Mouse (Mus musculus): ENCODE results near the gene Lrrc8d.

Lrrc8d gene

DNA sequence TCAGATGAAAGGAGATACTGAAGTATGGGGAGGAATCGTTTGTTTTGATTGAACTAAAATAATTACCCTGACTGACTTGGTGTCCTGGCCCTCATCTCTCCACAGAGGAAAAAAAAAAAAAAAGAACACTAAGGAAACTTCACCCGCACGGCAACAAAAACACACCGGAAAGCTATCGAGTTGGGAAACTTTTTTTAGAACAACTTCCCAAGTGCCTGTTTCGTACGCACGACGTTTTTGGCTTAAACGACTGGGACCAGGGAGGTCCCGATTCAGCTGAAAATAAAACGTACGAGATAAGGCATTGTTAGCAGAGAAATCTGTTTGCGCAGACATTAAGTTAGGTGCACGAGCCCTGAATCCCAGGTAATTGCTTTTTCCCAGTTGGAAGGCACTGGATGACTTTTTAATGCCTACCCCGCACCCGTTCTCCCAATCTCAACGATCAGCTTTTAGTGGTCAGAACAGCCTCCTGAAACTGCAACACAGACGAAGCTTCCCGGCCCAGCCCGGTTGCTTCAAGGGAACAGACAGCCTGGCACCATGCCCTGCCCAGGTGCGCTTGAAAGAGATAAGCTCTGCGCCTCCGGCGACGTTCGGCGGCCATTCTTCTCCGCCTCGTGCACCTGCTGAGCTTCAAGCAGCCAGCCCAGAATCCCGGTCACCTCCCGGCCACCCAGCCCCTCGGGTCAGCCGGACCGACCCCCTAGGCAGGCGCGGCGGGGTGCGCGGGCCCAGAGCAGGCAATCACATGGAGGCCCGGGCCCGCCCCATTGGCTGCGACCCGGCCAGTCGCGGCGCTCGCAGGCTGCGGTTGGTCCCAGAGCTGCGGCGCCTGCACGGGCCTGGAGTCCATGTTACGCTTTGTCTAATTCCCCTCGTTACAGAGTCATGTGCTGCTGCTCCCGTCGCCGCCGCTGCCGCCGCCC, at the start of gene Lrrc8d:
Lrrc8d (plus strand) TSS at position 829 of the 929 bp plus-strand sequence.
- DNase-seq, result peak; percentile 91 to 93

DNA sequence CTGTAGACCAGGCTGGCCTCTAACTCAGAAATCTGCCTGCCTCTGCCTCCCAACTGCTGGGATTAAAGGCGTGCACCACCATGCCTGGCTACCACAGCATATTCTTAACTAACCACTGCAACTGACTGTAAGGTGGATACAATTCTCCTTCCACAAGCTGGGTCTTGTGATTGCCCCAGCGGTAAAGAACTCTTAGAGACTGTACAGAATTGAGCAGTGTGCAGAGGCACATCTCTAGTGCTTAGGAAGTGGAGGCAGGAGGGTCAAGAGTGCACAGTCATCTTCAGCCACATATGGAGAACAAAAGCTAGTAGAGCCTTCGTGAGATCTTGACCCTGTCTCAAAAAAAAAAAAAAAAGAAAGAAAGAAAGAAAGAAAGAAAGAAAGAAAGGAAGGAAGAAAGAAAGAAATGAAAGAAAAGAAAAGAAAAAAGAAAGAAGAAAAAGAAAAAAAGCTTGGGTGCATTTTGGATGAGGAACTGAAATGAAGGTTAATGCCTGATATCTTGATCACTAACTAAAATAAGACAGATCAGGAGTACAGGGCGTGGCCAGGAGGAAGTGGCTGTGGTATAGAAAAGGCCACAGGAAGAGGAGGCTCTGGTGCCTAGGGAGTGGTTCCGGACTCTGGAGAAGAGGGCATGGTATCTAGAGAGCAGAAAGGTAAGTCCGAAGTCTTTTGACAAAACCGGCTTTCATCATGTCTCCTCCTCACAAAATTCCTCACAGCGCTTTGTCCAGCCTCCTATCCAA, 48.9 kb upstream of the Lrrc8d start:
- no peak for DNase-seq

DNA sequence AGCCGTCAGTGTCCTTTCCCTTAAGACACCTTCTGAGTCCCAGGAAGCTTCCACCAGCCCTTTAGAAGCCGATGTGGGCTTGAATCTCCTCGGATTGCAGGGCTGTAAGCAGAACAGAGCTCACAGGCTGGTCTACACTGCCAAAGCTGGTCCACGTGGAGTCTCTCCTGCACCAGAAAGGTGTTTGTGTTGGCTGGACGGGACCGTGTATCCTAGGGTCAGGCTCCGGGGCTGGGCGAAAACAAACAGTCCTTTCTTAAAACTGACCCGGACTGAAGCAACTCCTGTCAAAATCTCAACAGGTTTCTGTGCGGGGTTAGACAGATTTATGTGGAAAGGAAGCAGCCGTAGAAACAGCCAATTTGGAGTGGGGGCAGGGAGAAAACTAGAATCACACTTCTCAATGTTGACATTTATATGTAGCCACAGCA, 48.2 kb upstream of the Lrrc8d start:
- no peak for DNase-seq

DNA sequence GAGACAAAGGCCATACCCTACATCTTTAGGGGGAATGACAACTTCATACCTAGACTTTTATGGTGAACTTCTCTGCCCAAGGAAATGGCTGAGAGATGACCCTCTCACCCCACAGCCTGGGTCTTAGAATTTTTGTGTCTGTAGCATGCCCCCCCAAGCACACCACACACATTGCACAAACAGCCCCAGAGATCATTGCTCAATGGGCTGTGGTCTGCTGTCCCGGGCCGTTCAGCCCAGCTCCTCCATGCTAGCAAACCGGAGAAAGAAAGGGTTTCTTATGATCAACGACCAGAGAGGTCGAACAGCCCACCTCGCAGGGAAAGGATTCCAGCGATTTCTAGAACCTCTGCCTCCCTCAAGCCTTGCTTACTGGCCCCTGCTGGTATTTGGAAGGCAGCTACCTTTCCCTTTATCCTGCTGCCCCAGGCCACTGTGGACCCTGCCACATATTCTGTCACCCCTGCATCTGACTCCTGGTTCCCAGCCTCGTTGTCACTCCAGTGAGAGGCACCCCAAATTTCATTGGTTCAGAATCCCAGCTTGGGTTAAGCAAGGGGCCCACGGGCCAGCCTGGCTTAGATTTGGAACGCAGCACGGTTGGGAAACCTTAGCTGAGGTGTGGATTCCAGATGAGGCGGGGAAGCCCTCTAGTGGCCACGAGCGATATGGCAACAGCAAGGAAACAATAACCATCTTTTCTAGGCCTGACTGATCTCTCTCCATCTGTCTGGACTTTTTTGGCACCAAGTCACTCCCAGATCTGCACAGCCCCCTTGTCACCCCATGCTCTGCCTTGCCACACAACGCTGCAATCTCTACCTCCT, 45.3 kb upstream of the Lrrc8d start:
- peak; percentile 89 to 91 for DNase-seq

DNA sequence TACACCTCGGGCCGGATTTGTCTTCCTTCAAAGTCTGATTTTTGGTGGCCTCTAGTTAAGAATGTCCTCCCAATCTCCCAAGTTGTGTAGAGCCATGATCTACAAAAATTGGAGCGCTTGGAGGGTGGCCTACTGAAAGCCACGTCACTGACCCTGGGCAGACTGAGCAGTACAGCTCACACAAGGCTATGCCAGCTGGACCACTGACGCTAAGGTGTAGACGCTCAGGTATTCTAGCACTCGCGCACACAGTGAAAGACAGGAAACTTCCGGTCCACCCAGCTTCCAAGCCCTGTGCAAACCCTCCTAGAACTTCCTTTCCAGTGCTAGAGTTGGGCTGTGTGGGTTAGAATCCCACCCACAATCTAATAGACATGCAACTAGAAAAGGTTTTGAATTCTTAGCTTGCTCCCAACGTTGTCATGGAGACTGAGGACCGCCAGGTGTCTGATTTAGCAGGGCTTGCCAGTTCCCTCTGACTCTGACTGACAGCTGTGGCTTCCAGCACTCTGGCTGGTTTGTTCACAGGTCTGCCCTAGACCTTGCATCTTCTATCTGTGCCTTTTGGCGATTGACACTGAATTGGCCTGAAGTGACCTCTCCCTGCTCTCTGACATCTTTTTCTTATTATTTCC, 44.6 kb upstream of the Lrrc8d start:
- DNase-seq, result no peak

DNA sequence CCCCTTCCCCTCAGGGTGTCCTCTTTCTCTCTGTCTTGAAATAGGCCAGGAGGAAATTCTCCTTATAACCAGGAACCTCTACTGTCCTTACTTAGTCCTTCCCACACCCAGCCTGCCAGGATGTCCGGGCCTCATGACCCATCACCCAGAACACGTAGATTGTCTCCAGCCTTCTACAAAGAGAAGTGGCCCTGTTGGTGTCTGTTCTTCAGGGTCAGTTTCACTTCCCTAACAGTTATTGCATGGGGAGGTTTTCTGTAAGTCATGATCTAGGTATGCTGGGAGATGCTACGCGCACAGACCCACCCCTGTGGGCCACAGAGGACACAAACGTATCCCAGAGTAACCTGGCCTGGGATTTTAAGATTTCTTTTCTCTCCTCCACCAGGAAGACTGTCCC, 37.9 kb upstream of the Lrrc8d start:
- no peak for DNase-seq

DNA sequence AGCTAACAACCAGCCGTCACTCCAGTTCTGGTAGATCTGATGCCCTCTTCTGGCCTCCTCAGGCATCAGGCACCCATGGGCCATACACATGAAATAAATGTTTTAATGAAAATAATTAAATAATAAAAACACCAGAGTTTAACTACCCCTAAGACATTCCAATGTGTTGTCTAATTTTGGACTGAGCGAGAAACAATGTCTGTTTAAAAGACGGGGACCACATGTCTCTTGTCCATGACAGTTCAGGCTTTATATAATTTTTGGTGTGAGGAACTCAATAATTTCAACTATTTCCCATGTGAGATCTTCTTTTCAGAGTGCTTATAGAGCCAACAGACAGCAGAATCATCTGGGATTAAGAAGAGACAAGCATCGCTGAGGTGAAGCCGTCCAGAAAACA, 32.8 kb upstream of the Lrrc8d start:
- no peak for DNase-seq

DNA sequence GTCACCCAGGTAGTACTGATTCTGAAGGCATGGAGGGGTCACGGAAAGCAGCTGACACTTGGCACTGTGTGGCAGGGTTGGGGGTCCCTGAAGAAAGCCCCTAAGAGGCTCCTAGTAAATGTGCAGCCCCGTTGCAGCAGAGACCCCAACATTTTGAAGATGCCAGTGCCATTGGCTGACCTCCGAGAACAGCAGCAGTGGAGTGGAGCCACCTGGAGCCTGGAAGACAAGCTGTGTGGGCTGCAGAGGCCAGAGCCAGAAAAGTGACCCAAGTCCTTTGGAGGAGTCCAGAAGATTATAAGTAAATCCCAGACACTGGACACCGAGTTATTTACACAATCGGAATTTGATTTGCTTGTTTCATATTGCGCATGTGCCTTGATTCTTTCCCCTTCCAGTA, 32.4 kb upstream of the Lrrc8d start:
- DNase-seq, result no peak

DNA sequence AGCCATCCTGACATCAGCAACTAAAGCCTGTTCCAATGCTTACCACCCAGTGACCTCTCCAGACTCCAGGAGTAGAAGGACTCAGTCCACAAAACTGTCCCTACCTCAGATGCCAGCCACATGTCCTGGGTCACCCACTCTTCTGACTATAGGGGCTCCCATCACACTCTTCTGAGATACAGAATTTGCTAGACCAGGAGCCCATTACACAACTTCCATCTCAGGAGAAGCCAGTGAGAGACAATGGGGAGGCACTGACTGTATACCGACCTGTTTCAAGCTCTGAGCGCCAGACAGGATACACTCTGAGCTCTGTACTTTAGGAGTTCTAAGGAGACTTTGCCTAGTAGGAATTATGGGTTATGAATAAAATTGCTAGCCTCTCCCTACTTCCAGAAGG, 30.7 kb upstream of the Lrrc8d start:
- DNase-seq, result no peak

DNA sequence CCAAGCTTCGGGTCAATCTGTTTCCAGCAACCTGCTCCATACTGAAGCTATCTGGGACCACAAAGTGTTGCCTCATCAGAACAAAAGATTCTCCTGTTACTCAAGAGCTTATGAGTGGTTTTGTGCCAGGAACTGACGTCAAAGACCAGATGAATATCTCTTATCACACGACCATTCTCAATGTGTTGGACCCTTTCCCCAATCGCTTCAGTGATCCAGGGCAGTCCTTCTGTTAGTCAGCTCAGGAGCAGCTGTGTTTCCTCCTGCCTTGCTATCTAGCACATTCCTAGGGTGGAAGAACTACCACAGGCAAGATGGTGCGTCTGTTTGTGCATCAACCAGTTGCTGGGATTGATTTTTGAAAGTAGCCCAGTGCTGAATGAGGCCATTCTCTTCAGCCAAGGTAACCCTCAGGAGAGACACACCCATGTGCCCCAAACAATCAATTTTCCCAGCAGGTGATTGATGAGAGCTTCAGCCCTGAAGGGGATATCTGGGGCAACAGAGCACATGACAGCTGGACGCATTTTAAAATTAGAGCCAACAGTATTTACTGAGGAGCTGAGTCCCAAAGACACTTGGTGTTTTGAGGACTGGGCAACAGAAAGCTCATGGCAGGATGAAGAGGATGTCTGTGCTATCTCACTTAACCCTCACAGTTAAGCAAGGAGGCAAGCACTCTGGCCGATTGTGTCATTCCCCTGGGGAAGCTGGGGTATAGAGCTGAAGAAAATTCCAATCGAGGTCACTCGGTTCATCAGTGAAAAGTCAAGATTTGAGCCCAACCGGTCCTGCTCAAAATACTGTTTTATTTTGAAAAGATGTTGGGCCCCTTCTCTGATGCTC, 30.0 kb upstream of the Lrrc8d start:
- no peak for DNase-seq

DNA sequence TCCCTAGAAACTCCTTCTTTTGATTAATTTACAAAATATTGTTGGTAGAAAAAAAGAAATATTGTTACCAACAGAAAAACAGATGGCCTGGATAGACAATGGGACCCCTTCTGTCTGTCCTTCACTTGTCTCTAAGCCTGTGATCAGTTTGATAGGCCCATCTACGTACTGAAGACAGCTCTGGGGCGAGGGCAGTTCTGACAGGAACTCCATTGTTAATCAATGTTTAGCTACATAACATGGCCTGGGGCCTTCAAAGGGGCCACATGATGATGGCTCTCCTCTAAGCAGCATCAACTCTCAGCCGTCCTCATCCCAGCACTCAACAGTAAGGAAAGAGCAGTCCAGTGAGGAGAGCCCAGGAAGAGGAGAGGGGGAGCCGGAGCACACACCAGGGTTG, 27.4 kb upstream of the Lrrc8d start:
- DNase-seq, result no peak

DNA sequence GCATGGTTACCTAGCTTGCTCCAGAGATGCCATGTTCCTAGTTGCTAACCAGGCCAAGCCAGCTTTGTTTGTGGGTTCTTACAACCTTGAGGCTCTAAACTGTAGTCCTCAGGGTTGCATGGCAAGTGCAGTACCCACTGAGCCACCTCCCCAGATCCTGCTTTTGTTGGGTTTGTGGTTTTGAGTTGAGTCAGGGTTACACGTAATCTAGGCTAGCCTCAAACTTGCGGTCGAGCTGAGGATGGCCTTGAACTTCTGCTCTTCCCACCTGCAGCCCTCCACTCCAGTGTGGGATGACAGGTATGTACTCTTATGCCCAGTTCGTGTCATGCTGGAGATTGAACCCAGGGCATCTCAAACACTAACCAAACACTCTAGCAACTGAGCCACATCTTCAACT, 24.3 kb upstream of the Lrrc8d start:
- DNase-seq, result no peak

DNA sequence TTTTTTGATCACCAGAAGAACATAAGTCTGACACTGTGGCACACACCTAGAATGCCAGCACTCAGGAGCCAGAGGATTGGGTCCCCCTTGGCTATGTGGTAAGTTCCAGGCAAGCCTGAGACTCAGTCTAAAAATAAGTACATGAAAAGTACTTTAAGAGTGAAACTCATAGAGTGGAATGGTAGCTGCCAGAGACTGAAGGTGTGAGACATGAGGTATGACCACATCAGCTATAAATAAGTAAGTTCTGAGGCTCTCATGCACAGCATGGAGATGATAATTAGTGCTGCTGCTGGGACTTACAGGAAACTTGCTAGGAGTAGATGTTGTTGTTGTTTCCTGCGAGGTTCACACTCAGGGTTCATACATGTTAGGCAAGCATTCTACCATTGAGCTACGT, 22.7 kb upstream of the Lrrc8d start:
- no peak for DNase-seq

DNA sequence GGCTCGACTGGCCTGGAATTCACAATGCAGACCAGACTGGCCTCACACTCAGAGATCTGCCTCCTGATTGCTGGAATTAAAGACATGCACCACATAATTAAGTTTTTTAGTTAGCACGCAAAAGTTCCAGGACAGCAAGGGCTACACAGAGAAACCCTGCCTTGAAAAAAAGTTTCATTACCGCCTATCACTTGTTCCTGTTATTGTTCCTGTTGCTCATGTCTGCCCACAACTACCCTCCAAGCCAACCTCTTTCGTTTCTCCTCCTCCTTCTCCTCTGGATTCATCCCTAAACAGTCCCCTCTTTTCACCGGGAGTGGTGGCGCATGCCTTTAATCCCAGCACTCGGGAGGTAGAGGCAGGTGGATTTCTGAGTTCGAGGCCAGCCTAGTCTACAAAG, 21.5 kb upstream of the Lrrc8d start:
- no peak for DNase-seq

DNA sequence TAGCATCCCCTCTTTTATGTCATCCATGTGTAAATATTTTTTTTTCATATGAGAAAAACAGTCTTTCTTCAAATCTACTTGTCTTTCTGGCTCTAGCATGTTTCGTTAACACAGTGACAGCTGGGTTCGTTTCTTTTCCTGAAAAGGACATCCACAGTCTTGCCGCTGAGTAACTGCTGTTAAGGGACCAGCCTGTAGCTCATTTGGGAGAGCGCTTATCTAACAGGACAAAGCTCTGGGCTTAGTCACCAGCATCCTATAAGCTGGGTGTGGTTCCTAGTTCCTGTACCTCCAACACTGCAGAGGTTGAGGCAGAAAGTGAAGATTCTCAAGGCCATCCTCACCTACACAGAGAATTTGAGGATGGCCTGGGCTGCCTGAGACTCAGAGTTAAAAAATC, 20.5 kb upstream of the Lrrc8d start:
- no peak for DNase-seq

DNA sequence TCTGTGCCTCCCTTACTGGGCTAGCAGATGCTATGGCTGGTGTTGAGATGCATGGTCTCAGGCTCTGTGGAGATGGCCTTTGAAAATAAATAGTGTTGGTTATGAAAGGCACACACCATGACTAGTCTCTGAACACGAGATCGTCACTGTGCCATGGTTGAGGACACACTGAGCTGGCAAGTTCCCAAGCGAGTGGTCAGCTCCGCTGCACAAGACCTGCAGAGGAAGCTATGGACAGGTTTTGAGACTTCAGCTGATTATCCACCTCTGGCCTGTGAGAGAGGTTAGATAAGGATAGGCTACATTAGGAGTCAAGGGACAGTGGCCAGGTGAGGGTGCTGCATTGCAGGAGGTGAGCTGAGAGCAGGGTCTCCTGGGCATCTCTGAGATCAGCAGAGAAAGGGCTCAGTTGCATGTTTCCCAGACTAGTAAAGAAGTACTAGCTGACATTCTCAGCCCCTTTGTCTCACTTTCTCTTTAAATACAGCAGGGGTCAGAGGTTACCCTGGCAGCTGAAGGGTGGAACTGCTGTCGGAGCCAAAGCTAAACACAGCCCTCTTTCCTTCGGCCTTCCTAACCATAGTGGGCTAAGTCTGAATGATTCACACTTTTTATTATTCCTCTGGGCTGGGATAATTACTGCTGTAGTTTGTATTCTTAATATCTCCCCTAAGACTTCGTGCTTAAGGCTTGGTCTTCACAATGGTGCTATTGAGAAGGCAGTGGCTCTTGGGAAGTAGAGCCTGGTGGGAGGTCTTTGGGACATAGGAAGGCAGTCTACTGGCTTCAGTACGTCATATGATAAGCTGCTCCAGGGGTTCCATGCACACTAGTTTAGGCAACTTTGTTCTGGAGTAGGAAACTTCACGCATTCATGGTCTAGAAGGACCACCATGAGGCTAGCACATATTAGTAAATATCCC, 19.6 kb upstream of the Lrrc8d start:
- DNase-seq, result no peak

DNA sequence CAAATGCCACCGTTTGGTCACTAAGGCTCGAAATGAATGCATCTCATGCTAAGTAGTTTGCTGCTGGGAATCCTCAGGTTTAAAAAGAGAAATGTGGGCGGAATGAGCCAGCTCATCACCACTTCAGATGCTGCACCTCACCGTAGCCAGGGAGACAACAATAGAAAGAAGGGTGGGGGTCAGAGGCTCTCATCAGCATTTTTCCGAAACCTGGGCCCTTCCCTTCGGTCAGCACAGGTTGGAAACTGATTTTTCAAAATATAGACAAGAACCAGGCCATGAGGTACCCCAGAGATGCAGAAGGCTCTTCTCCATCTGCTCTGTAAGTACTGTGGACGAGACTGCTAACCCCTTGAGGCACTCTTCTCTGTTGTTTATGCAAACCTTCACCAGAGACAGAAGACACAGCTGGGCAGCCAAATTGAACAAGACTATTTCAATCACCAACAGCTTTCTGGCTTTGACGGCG, 17.6 kb upstream of the Lrrc8d start:
- no peak for DNase-seq

DNA sequence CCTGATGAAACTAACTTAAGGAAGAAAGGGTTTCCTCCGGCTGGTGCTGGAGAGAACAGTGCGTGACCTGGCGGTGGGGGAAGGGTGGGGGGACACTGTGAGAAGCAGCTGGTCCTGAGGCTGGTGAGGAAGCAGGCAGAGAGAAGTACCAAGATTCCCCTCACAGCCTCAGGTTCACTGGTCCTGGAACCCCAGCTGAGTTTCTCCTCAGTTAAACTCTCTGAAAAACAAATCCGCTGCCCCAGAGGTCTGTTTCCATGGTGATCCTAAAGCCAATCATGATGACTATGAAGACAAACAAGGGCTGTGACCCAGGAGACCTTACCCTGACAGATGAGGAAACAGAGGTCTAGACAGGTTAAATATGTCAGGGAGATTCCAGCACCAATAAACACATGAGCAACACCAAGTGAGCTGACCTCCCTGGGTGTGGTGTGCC, 15.8 kb upstream of the Lrrc8d start:
- DNase-seq, result no peak

DNA sequence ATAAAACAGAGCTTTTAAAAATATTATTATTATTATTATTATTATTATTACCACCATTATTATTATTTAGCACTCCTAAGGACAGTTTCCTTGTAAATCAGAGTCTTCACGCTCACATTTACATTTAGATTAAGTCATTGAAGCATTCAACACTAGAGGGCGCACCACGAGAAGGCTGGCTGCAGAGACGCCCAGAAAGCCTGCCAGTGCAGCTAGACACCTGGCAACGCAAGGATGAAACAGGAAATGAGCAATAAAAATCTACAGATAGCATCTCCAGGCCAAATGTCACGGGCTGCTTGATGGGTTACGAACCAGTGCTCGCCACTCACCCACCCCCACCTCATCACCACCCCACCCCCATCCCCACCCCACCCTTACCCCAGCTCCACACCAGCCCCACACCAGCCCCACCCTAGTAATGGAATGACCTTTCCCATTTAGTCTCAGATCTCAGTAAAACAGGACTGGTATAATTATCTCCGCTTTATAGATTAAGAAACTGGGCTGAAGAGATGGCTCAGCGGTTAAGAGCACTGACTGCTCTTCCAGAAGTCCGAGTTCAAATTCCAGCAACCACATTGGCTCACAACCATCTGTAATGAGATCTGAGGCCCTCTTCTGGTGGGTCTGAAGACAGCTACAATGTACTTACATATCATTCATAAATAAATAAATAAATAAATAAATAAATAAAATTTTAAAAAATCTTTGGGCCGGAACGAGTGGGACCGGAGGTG, 14.7 kb upstream of the Lrrc8d start:
- DNase-seq, result peak; percentile 91 to 93

Data from cerebellum, postnatal 14 days (tissue).